Mouse (Mus musculus) liver, postnatal 0 days (tissue): ENCODE measurements around the gene Depdc1b.

Source experiments
- CTCF ChIP-seq: sonication (generic); IDR thresholded peaks from 2 replicates; pipeline ENCODE4 v1.5.1; 2016; ENCODE audit warnings: antibody characterized with exemption, low read depth
- EP300 ChIP-seq: IDR thresholded peaks from 2 replicates; pipeline ENCODE4 v1.6.1; 2016; ENCODE audit warnings: antibody characterized with exemption, low read depth, mild to moderate bottlenecking

GRCm38 (mm10) chr13:108284312-108284711 lies 31.8 kb upstream of the Depdc1b start:
- TF ChIP-seq CTCF (no peak), EP300 (no peak)
